Mouse (Mus musculus): ENCODE measurements around the gene Nmnat3.

The Nmnat3 gene

DNA sequence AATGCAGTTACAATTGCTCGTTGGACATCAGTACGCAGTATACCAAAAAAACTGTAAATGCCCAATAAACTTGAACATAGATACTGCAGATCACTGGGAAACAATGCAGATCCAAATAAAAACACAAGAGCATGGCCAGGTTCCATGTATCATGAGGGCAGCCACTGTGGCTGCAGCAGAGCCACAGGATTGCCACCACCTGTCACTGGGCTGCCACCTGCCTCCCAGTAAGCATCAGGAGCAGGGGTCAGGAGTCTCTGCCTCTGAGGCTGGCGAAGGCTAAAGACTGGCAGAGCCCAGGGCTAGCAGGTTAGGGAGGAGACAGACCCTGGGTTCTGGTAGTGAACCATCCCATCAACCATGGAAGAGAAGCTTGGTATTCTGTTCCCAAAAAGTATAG, 67.7 kb downstream of the Nmnat3 start:
- DNase-seq (ENCODE audit: low read depth, low spot score): no peak

- DNase-seq (ENCODE audit: low read depth, low spot score): no peak
These were observed 73.8 kb downstream of the Nmnat3 start for GRCm38 (mm10) chr9:98361047-98361446.

DNA sequence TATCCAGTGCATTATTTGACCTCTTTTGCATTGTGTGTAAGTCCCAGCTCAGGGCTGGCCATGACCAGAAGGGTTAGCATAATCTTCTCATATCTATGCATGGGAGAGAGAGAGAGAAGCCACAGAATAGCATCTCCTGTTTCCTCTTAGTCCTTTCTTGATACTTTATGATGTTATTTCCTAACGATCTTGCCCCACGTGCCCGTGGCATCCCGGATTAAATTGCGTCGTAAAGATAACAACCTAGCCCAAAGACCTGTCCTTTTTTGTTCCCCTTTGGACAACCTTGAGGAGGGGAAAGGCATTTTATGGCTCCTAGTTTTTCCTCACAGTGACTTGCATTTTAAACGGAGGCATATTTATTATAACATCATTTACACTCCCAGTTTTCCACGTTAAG, 78.8 kb downstream of the Nmnat3 start:
- no peak for DNase-seq (ENCODE audit: low read depth, low spot score)

GRCm38 (mm10) chr9:98367333-98367962, 80.2 kb downstream of the Nmnat3 start:
- peak; percentile 33 for DNase-seq (ENCODE audit: low read depth, low spot score)

- DNase-seq (ENCODE audit: low read depth, low spot score): no peak
These were observed 82.5 kb downstream of the Nmnat3 start for GRCm38 (mm10) chr9:98369707-98370106.

GRCm38 (mm10) chr9:98373358-98373757, 86.1 kb downstream of the Nmnat3 start:
- DNase-seq (ENCODE audit: low read depth, low spot score): no peak

- peak; percentile 51 for DNase-seq (ENCODE audit: low read depth, low spot score)
These were observed 87.7 kb downstream of the Nmnat3 start for GRCm38 (mm10) chr9:98374897-98375296.

DNA sequence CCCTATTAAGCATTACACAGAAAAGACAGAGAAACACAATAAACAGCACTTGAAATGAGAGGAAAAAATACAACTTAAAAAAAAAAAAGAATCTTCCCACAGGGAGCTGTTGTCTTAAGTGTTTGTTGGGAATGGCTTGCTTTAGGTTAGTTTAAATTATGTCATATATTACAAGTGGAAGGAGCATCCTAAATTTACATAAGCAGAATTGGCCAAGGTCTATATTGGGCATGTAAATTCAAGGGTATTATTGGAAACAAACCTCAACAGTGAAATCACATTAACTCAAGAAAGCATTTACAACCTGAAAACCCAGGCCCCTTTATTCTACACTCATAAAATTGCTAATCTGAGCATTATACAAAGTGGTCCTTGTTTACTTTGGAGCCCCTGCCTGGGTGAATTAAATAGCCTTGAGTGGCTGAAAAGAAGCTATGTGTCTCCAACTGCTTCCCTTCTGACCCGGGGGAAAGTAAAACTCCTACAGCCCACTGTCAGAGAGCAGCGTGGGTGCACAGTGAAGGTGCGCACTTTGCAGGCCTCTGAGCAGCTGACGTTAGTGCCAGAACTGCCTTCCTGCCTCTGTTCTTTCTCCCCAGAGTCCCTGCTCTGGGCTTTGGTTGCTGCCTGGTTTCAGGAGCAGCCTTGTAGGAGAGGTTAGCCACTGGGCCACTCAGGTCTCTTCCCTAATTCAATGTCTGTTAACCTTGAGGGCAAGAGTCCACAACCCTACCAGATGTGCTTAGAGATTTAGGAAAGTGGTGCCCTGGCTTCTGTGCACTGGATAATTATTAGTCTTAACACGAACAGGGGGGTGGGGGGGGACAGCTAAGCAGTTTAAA, 88.3 kb downstream of the Nmnat3 start:
- no peak for DNase-seq (ENCODE audit: low read depth, low spot score)

- DNase-seq (ENCODE audit: low read depth, low spot score): no peak
These were observed 92.5 kb downstream of the Nmnat3 start for GRCm38 (mm10) chr9:98379736-98380135.

DNA sequence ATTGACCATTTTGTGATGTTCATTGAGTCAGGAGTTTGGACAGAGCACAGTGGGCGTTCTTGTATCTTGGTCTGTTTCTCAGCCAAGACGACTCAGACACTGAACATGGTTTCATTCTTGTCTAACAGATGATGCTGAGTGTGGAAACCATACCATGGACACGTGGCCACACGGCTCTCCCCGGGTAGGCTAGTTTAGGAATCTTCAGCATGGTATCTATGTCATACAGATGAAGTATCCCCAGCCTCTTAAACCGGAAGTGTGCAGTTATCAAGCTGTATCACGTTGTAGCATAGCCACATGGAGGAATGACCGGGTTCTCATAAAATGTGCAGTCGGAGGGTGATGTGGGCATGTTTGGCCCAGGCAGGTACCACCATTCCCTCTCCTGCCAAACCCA, 93.4 kb downstream of the Nmnat3 start:
- no peak for DNase-seq (ENCODE audit: low read depth, low spot score)

DNA sequence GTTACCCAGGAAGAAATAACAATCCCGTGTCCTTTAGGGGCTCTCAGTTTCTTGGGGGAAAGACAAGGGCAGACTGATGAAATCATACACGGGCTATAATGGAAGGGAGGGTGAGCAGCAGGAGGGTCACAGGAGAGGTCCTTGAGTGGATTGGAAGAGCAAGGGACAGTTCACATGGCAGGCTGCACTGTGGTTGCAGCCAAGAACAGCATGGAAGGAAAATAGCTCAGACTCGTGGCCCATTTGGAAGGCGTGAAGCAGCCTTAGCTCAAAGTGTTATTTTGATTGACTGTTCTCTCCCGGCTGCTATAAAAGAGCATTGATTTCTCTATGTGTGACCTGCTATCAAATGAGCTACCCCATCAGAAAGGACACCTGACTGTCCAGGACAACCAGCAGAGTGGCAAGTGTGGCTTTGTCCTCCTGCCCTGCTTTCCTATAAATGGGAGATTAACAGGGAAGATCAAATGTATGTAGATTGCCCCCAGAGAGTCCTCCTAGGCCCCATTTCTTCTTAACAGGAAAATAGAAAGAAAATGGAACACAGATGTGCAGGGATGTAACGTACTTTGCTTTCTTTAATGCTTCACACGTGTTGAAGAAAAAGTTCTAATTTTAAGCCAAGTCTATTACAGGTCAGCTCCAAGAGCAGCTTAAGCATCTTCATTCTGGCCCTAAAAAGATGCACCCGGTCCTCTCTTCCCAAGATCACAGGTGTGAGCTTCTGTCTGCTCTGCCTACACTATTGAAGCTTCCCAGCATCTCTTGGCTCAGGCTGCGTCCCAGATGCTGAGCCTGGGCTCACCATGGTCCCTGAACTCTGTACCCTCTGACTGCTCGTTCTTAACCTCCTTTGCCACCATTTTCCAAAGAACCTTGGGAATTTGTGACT, 100.8 kb downstream of the Nmnat3 start:
- DNase-seq (ENCODE audit: low read depth, low spot score): no peak

- peak; percentile 90 for DNase-seq (ENCODE audit: low read depth, low spot score)
These were observed 101.4 kb downstream of the Nmnat3 start for GRCm38 (mm10) chr9:98388633-98388965.

DNA sequence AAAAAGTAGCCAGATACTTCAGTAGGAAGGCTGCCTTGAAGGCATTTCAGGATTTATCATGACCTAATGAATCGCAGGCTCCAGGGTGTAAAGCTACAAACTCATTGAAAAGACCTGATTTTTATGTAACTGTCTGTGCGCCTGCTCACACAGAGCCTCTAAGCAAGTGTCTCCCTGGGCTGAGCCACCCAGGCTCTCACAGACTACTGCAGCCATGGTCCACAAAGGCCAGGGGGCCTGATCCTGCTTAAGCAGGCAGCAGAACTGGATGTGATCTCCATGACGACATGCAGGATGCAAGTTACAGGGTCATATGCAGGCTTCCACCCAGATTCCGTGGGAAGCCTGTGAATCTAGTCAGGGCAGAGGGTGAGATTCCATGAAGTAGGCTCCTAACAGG, 106.3 kb downstream of the Nmnat3 start:
- DNase-seq (ENCODE audit: low read depth, low spot score): no peak

GRCm38 (mm10) chr9:98397211-98397610, 110.0 kb downstream of the Nmnat3 start:
- DNase-seq (ENCODE audit: low read depth, low spot score): no peak

DNA sequence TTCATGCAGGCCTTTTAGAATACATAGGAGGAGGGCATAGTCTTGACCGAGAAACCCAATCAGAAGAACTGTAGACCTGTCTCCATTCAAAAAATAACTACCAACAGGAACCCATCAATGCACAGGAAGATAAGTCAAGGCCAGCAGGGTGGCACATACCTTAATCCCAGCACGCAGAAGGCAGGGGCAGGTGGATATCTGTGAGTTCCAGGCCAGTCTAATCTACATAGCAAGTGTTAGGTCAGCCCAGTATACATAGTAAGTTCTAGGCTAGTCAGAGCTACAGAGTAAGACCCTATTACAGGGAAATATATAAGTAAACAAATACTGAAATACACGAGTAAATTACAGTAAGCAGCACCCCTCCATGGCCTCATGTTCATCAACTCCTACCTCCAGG, 110.6 kb downstream of the Nmnat3 start:
- DNase-seq (ENCODE audit: low read depth, low spot score): no peak

- peak; percentile 85 for DNase-seq (ENCODE audit: low read depth, low spot score)
These were observed 113.1 kb downstream of the Nmnat3 start for GRCm38 (mm10) chr9:98400185-98400894.

GRCm38 (mm10) chr9:98401611-98402010, 114.4 kb downstream of the Nmnat3 start:
- no peak for DNase-seq (ENCODE audit: low read depth, low spot score)

- DNase-seq (ENCODE audit: low read depth, low spot score): no peak
These were observed 120.5 kb downstream of the Nmnat3 start for GRCm38 (mm10) chr9:98407771-98408170.

GRCm38 (mm10) chr9:98409137-98409536, 121.9 kb downstream of the Nmnat3 start:
- peak; percentile 28 for DNase-seq (ENCODE audit: low read depth, low spot score)

DNA sequence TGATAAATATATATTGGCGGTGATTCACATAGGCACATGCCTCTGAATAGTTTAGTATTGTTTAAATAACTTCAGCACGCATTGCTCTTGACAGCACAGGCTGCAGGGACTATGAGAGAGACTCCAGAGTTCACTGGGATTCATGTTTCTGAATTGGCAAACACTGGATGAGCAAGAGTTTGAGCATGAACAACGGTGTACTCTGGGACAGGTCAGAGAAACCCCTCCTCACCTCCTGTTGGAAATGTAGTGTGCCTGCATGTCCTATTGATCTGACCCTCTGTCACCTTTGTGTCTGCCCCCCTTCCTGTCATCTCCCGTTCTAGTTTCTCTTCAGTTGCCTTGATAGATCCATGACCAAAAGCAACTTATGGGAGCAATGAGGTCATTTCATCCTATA, 128.2 kb downstream of the Nmnat3 start:
- no peak for DNase-seq (ENCODE audit: low read depth, low spot score)

DNA sequence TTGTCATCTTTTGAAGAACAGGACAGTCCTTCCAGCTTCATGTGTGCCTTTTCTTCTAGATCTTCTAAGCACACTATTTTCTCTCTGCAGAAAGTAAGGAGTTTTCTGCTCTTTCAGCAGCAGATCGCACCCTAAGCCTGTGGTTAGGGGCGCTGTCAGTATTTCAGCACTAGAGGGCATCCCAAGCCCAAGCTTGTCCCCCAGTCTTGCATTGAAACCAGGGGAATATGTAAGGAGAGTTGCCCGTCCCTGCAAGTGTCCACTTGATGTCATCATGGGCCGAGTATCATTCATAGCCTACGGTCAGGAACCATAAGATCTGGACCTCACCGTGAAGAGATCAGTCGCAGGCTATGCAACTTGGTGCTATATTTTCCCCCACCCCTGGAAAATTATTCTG, 130.7 kb downstream of the Nmnat3 start:
- DNase-seq (ENCODE audit: low read depth, low spot score): no peak

DNA sequence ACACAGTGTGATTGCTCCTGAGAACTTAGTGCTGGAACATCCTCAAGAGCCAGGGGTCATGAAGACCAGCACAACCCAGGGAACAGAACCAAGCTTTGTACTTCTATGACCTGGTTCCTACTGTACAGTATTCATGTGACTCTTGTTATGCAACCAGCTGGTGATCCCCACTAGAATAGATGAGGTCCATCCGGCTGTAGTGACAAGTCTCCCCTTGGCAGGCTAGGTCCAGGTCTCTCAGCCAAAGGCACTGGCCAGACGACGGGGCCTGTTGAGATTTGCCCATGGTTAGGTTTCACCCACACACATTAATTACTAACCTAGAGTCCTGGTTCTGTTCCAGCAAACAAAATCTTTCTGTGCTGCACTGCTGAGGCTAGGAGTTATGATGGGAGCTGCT, 131.1 kb downstream of the Nmnat3 start:
- DNase-seq (ENCODE audit: low read depth, low spot score): no peak

Data from telencephalon, adult 2 months (tissue).